Mouse (Mus musculus) heart, adult 2 months (tissue): ENCODE results near the gene Plxna4. TPM values are rescaled to one million over a fixed set of nuclear protein-coding genes. Genes with fewer than 3 reads are reported as not detected.

Source experiments
- DNase-seq, 2 experiments: peaks; one replicate each; pipeline ENCODE4 v3.0.0; 2021
- H3K27ac ChIP-seq: fragments of 200-600 bp; 2 replicates; pipeline ENCODE4 v1.8.1; 2022
- H3K27me3 ChIP-seq: fragments of 200-500 bp; 2 replicates; pipeline ENCODE4 v1.6.1; 2012; ENCODE audit warnings: mild to moderate bottlenecking, low read length, inconsistent platforms, mixed read lengths; ENCODE audit not compliant: control insufficient read depth, insufficient read depth
- H3K36me3 ChIP-seq: fragments of 200-500 bp; 2 replicates; pipeline ENCODE4 v1.6.1; 2012; ENCODE audit warnings: low read length, inconsistent platforms; ENCODE audit not compliant: control insufficient read depth, insufficient read depth
- H3K4me1 ChIP-seq: fragments of 200-500 bp; 2 replicates; pipeline ENCODE4 v1.6.1; 2011; ENCODE audit warnings: low read length; ENCODE audit not compliant: control insufficient read depth, insufficient read depth
- H3K4me3 ChIP-seq: fragments of 200-600 bp; 2 replicates; pipeline ENCODE4 v1.8.1; 2022
- H3K79me2 ChIP-seq: fragments of 200-500 bp; replicated peaks from 2 replicates; pipeline ENCODE4 v1.6.1; 2012; ENCODE audit warnings: mild to moderate bottlenecking, inconsistent platforms, low read length, moderate library complexity, mixed read lengths; ENCODE audit not compliant: control insufficient read depth, insufficient read depth
- H3K9ac ChIP-seq: fragments of 200-500 bp; 2 replicates; pipeline ENCODE4 v1.6.1; 2012; ENCODE audit warnings: low read depth, mild to moderate bottlenecking, control low read depth, inconsistent platforms, low read length, mixed read lengths
- CTCF ChIP-seq: fragments of 200-600 bp; IDR thresholded peaks from 2 replicates; pipeline ENCODE4 v1.8.1; 2022; ENCODE audit warnings: antibody characterized with exemption, mild to moderate bottlenecking, moderate library complexity
- EP300 ChIP-seq: fragments of 200-500 bp; IDR thresholded peaks from 2 replicates; pipeline ENCODE4 v1.6.1; 2011; ENCODE audit warnings: low read depth, low read length, control low read depth; ENCODE audit not compliant: insufficient read depth
- POLR2A ChIP-seq: fragments of 200-500 bp; IDR thresholded peaks from 2 replicates; pipeline ENCODE4 v1.6.1; 2011; ENCODE audit warnings: mild to moderate bottlenecking, low read depth, low read length, control low read depth; ENCODE audit not compliant: insufficient read depth
- WGBS: fragments of 180-500 bp; shearing (Covaris S2); methylation state at CpG from one replicate; pipeline ENCODE4 v1.1.7; 2018; 5-methylcytosine and 5-hydroxymethylcytosine counted together
- intact Hi-C: fragments of 180-260 bp; cut with DNase I; formaldehyde crosslinking; loops from one replicate; pipeline ENCODE4 v1.15.1; 2025
- polyA plus RNA-seq: library from polyadenylated mRNA; depleted of rRNA; stranded (reverse); fragments of >200 nt; gene quantifications from 2 replicates; pipeline ENCODE4 v1.2.3, GENCODE M21; 2012
- total RNA-seq, 2 experiments: library from RNA; stranded (reverse); gene quantifications; 2 replicates each; pipeline ENCODE4 v1.2.3; 2021

Gene Plxna4
- total and polyA plus RNA-seq, 3 experiments: 3.7 to 14.1 (median 11.7) TPM

- 52% methylated on average over 3 of the region's 3 CpGs for WGBS
- peaks cover 5% of the 10 kb centered on the region for H3K4me1 ChIP-seq
- no peak for DNase-seq
- no peak overlapping the region for H3K4me3 ChIP-seq
- TF ChIP-seq CTCF: peak; percentile 27
- TF ChIP-seq POLR2A: no peak
- intact Hi-C loops: loop anchor here (10.0 kb wide), 1 partner anchor 569 kb away; no protein-coding TSS in a partner anchor
- H3K27me3 ChIP-seq: no peaks in the 10 kb centered on the region
- peaks cover 2% of the 10 kb centered on the region; the same call in 1 of the 2 replicates for H3K79me2 ChIP-seq
- H3K36me3 ChIP-seq: no peaks in the 10 kb centered on the region
- no peak overlapping the region for H3K27ac ChIP-seq
- H3K9ac ChIP-seq: no peak overlapping the region
Measured at GRCm38 (mm10) chr6:32583582-32583981, 4.4 kb downstream of the Plxna4 start.

DNA sequence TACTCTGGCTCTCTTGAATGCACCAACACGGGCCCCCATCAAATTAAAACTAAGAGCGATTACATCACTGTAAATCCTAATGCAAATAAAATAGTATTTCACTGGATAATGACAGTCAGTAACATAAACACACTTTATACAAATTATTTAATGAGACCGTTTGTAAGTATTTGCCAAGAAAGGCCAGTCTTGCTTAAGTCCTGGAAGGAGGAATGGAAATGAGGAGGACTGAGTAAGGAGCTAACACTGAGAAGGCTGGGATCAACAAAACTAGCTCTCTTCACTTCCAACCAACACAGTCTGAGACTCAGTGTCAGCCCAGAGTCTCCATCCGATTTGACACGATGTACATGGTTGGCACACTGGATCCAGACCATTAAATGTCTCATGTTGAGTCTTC, 16.5 kb downstream of the Plxna4 start:
- 91% methylated on average over 5 of the region's 5 CpGs for WGBS
- no peak overlapping the region for H3K27ac ChIP-seq
- intact Hi-C loops: no loop called here
- H3K79me2 ChIP-seq: no peaks in the 10 kb centered on the region; the same call in none of the 2 replicates
- no peak overlapping the region for H3K4me3 ChIP-seq
- H3K4me1 ChIP-seq: peaks cover 3% of the 10 kb centered on the region
- TF ChIP-seq CTCF (no peak), POLR2A (no peak), EP300 (no peak)
- H3K36me3 ChIP-seq: no peaks in the 10 kb centered on the region
- no peak overlapping the region for H3K9ac ChIP-seq
- H3K27me3 ChIP-seq: no peaks in the 10 kb centered on the region
- no peak for DNase-seq

DNA sequence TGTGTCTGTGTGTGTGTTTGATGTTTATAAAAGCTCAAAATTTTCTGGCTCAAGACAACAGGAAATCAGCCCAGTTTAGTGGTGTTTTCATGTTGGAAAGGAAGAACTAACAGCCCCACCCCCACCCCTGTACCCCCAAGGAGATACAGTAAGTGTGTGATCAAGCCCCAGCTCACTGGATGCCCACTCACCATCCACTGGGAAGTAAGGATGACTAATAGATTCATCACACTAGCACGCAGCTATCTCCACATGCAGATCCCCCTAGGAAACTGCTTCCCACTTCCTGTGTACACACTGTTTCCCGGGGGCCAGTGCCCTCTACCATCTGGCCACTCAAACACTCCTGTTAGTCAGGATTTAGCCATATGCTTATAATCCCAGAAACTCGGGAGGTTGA, 17.5 kb downstream of the Plxna4 start:
- Histone ChIP-seq H3K4me3 (no peak overlapping the region), H3K79me2 (no peaks in the 10 kb centered on the region; the same call in none of the 2 replicates), H3K9ac (no peak overlapping the region), H3K36me3 (no peaks in the 10 kb centered on the region), H3K27ac (no peak overlapping the region), H3K27me3 (no peaks in the 10 kb centered on the region), H3K4me1 (peaks cover 3% of the 10 kb centered on the region)
- intact Hi-C loops: no loop called here
- DNase-seq: no peak
- WGBS: 24% methylated on average over 3 of the region's 3 CpGs
- TF ChIP-seq CTCF (no peak), EP300 (no peak), POLR2A (no peak)

GRCm38 (mm10) chr6:32569919-32570318, 18.1 kb downstream of the Plxna4 start:
- H3K36me3 ChIP-seq: no peaks in the 10 kb centered on the region
- DNase-seq: no peak
- TF ChIP-seq CTCF (no peak), EP300 (no peak), POLR2A (no peak)
- intact Hi-C loops: no loop called here
- H3K9ac ChIP-seq: no peak overlapping the region
- peaks cover 3% of the 10 kb centered on the region for H3K4me1 ChIP-seq
- 55% methylated on average over 3 of the region's 3 CpGs for WGBS
- no peak overlapping the region for H3K27ac ChIP-seq
- no peaks in the 10 kb centered on the region for H3K27me3 ChIP-seq
- no peaks in the 10 kb centered on the region; the same call in none of the 2 replicates for H3K79me2 ChIP-seq
- H3K4me3 ChIP-seq: no peak overlapping the region

DNA sequence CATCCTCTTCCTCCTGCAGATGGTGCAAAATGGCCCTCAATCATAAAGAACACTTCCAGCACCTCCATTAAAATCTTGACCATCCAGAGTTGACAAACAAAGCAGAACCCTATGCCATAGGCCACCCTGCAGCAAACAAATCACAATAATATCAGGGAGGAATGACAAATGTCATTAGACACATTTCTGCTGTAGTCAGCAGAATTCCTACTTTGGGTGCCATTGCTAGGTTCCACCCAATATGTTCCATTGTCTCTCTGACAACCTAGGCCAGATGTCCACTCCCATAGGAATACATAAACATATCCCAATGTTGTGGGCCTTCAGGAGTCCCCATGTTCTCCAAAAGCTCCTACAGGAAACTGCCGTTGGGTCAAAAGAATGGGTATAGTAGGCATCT, 41.1 kb downstream of the Plxna4 start:
- Histone ChIP-seq H3K36me3 (peaks cover 3% of the 10 kb centered on the region), H3K27ac (no peak overlapping the region), H3K9ac (no peak overlapping the region), H3K27me3 (no peaks in the 10 kb centered on the region), H3K4me3 (no peak overlapping the region), H3K4me1 (peaks cover 14% of the 10 kb centered on the region), H3K79me2 (no peaks in the 10 kb centered on the region)
- DNase-seq: no peak
- WGBS: 98% methylated on average over 1 of the region's 1 CpGs
- TF ChIP-seq CTCF (no peak), POLR2A (no peak), EP300 (no peak)
- intact Hi-C loops: no loop called here

GRCm38 (mm10) chr6:32544021-32544420, 44.0 kb downstream of the Plxna4 start:
- 69% methylated on average over 3 of the region's 3 CpGs for WGBS
- H3K79me2 ChIP-seq: no peaks in the 10 kb centered on the region
- DNase-seq: no peak
- intact Hi-C loops: no loop called here
- no peaks in the 10 kb centered on the region for H3K27me3 ChIP-seq
- no peak overlapping the region for H3K4me3 ChIP-seq
- peaks cover 14% of the 10 kb centered on the region for H3K4me1 ChIP-seq
- no peak overlapping the region for H3K27ac ChIP-seq
- H3K9ac ChIP-seq: no peak overlapping the region
- no peak for TF ChIP-seq POLR2A
- TF ChIP-seq EP300: no peak
- no peak for TF ChIP-seq CTCF
- peaks cover 3% of the 10 kb centered on the region for H3K36me3 ChIP-seq
